Mouse (Mus musculus): ENCODE measurements at regions not wholly inside any gene's neighbourhood (a gene's known extent, or its start where the extent isn't known, plus 50 kb on each side); places are given as distances from the start of the nearest gene placed in this dataset.

DNA sequence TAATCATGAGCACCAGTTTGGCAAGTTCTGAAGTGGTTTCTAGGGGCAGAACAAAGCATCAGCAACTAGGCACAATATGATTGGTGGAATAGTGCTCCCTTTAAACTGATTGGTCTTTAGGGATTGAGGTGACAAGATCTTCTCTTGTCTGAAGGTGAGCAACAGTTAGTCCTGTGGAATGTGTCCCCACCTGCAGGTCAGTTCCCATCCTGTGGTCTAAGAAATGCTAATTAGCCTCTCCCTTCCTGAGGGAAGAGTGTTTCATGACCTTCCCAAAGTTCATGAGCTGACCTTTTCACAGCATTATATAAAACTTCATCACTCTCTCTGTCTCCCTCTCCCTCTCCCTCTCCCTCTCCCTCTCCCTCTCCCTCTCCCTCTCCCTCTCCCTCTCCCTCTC is 352.7 kb upstream of the Cntnap5a start:
- DNase-seq (ENCODE audit: low read depth, low spot score): no peak
- peak overlapping the region; percentile 31; the same call in 1 of the 2 replicates for H3K27ac ChIP-seq (ENCODE audit: insufficient read depth, low read depth, low read length, poor library complexity, severe bottlenecking)
- no peak for TF ChIP-seq ZNF384 (IDR thresholded peaks at IDR 0.05; ENCODE audit: low read depth, low read length)
- TF ChIP-seq CHD2 (IDR thresholded peaks at IDR 0.05; ENCODE audit: low read depth, low read length): no peak
- TF ChIP-seq HCFC1 (IDR thresholded peaks at IDR 0.05; ENCODE audit: borderline replicate concordance, insufficient read depth, low read length): no peak
- TF ChIP-seq MAFK (IDR thresholded peaks at IDR 0.05; ENCODE audit: insufficient read depth, low read depth, low read length): no peak
- no peak for TF ChIP-seq ZC3H11A (IDR thresholded peaks at IDR 0.05; ENCODE audit: borderline replicate concordance, low read depth, low read length)
- no peak overlapping the region for H3K9ac ChIP-seq (ENCODE audit: insufficient read depth, low read depth, low read length, poor library complexity, severe bottlenecking)
- H3K4me1 ChIP-seq (ENCODE audit: control insufficient read depth in 2 of 2, insufficient read depth in 2 of 2, low read length in 2 of 2, poor library complexity in 1 of 2): no peaks in the 10 kb centered on the region
- no peak overlapping the region for H3K4me3 ChIP-seq (ENCODE audit: insufficient read depth in 1 of 2, low read depth in 1 of 2, low read length in 2 of 2, poor library complexity in 1 of 2, severe bottlenecking in 1 of 2)
- no peaks in the 10 kb centered on the region for H3K36me3 ChIP-seq (ENCODE audit: control insufficient read depth, insufficient read depth, low read length, poor library complexity, severe bottlenecking)
- in situ Hi-C loops (cut with MboI; ENCODE audit: low sequenced_read_pairs in 2 of 2, unreplicated experiment in 2 of 2): no loop called here
- no peaks in the 10 kb centered on the region for H3K9me3 ChIP-seq (ENCODE audit: control insufficient read depth, insufficient read depth, low read depth, low read length)

DNA sequence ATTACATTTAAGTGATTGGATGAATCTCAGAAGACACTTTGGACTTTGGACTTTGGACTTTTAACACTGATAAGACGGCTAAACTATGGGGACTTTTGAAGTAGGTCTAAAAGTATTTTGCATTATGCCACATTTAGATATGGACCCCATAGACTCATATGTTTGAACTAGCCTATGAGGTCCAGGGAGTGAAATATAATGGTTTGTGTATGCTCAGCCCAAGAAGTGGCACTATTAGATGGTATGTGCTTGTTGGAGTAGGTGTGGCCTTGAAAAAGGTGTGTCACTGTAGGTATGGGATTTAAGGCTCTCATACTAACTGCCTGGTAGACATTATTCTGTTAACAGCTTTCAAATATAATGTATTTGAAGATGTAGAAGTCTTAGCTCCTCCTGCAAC is 348.2 kb upstream of the Cntnap5a start:
- TF ChIP-seq ZC3H11A (IDR thresholded peaks at IDR 0.05; ENCODE audit: borderline replicate concordance, low read depth, low read length): no peak
- TF ChIP-seq CHD2 (IDR thresholded peaks at IDR 0.05; ENCODE audit: low read depth, low read length): no peak
- no peak for TF ChIP-seq ZNF384 (IDR thresholded peaks at IDR 0.05; ENCODE audit: low read depth, low read length)
- no peak for TF ChIP-seq MAFK (IDR thresholded peaks at IDR 0.05; ENCODE audit: insufficient read depth, low read depth, low read length)
- TF ChIP-seq HCFC1 (IDR thresholded peaks at IDR 0.05; ENCODE audit: borderline replicate concordance, insufficient read depth, low read length): no peak
- H3K9ac ChIP-seq (ENCODE audit: insufficient read depth, low read depth, low read length, poor library complexity, severe bottlenecking): no peak overlapping the region
- in situ Hi-C loops (cut with MboI; ENCODE audit: low sequenced_read_pairs in 2 of 2, unreplicated experiment in 2 of 2): no loop called here
- H3K4me1 ChIP-seq (ENCODE audit: control insufficient read depth in 2 of 2, insufficient read depth in 2 of 2, low read length in 2 of 2, poor library complexity in 1 of 2): no peaks in the 10 kb centered on the region
- H3K27ac ChIP-seq (ENCODE audit: insufficient read depth, low read depth, low read length, poor library complexity, severe bottlenecking): no peak overlapping the region
- H3K9me3 ChIP-seq (ENCODE audit: control insufficient read depth, insufficient read depth, low read depth, low read length): no peaks in the 10 kb centered on the region
- H3K36me3 ChIP-seq (ENCODE audit: control insufficient read depth, insufficient read depth, low read length, poor library complexity, severe bottlenecking): no peaks in the 10 kb centered on the region
- H3K4me3 ChIP-seq (ENCODE audit: insufficient read depth in 1 of 2, low read depth in 1 of 2, low read length in 2 of 2, poor library complexity in 1 of 2, severe bottlenecking in 1 of 2): no peak overlapping the region
- DNase-seq (ENCODE audit: low read depth, low spot score): no peak

All from ES-E14 (cell line).